Mouse (Mus musculus) 3134 (cell line): ENCODE measurements at regions not wholly inside any gene's neighbourhood (a gene's known extent, or its start where the extent isn't known, plus 50 kb on each side); places are given as distances from the start of the nearest gene placed in this dataset.

Source experiments
- DNase-seq: peaks from one replicate; pipeline ENCODE4 v3.0.0-alpha.2; 2011; ENCODE audit warnings: low spot score; ENCODE audit not compliant: insufficient read length; ENCODE audit errors: extremely low read depth

DNA sequence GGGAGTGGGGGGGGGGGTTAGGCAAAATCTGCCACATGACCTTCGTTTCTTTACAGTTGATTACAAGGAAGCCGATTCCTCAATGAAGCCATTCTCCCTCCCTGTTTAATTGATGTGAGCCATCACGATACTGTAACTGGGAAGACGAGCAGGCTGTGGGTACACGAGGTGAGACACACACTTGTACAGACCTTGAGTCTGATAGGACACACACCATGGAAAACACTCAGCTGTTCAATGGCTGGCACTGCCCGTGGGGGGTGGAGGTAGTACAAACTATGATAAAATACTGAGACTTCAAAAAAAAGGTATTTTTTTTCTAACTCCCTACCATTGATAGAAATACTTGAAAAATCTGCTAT lies 257.3 kb upstream of the Adgrl2 start:
- no peak for DNase-seq

DNA sequence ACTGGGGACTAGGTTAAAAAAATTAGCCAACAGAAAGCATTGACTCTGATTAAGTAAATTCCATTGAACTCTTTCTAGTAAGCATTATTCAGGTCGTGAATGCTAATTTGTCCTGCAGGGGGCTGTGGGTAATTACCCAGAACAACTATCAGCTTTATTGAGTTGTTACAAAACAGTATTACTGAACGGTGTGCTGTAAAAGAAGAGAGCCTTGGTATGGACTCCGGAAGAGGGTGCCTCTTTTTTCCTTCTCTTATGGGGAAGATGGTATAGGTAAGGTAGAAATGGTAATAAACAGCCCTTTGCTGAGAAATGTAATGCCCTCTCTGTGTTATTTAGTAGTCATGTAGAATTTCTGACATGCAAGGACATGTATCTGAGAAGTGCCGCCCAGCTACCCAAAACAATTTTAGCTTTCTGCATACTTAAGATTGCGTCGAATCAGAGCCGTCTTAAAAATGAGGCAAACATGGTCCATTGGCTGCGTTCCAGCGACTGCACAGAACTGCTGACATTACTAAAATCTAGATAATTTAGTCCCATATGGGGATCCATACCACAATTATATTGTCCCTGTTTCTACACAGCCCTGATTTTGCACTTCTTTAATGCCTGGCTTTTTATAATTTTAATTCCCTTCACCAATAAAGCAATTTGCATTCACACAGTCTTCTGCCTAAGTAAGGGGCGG lies 256.7 kb upstream of the Adgrl2 start:
- DNase-seq: no peak

DNA sequence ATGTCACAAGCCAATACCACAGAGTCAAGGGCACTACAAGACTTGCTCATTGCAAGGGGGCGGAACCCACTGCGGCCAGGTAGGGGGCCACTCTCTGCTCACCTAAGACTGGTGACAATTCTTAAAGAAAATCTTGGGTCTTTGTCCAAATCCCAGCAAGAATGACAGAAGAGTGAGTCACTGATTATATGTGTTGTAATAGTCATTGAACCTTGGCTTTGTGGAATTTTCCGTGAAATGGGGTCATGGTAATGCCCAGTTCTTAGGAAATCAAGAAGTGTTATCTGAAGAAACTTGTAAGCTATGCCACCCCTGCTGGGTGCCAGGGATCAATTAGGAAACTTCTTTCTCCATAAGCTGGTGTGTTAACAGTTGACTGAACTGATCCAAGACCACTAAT lies 249.3 kb upstream of the Adgrl2 start:
- DNase-seq: no peak

DNA sequence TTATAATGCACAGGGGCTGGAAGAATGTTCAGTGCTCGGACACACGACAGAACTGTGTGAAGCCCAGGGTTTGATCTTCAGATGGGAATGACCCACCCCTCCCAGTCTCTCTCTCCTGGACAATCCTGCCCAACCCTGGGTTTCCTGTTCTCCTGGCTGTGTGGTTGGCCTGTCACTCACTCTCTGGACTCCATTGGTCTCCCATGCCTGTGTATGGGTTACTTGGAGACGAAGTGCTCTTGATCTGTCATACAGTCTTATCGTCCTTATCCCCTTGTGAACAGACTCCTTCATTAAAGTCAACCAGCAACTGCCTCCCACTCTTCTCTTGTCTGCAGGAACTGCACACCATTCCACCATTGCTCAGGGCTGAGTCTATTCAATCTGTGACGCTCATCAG lies 247.7 kb upstream of the Adgrl2 start:
- DNase-seq: no peak

DNA sequence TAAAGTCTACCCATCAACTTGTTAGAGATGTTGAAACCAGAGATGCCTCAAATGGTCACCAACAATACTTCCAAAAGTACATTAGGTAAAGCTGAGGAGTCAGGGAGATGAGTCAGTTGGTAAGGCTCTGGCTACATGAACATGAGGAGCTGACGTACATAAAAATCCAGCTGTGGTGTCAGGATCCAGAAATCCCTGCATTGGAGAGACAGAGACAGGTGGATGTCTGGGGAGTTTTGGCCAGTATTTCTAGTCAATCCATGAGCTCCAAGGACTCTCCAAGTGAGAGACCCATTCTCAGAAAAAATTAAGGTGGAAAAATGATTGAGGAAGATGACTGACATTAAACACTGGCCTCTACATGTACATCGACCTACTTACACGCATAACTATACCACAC lies 244.8 kb upstream of the Adgrl2 start:
- no peak for DNase-seq

DNA sequence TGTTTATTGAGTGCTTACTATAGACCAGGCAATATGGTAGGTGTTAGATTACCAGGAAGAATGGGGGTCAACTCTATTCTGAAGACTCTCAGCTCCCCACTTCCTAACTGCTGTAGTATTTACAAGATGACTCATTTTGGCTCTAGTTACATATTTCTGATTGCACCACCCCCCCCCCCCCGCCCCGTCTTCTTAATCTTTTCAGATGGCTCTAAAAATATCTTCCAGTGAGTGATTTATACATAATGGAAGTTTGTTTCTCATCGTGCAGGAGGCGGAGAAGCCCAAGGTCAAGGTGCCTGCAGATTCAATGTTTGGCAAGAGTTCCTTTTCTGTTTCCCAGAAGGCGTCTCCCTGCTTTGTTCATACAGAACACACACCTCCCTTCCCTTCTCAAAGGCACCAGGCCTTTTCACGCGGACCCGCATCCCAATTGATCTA lies 243.4 kb upstream of the Adgrl2 start:
- DNase-seq: no peak

DNA sequence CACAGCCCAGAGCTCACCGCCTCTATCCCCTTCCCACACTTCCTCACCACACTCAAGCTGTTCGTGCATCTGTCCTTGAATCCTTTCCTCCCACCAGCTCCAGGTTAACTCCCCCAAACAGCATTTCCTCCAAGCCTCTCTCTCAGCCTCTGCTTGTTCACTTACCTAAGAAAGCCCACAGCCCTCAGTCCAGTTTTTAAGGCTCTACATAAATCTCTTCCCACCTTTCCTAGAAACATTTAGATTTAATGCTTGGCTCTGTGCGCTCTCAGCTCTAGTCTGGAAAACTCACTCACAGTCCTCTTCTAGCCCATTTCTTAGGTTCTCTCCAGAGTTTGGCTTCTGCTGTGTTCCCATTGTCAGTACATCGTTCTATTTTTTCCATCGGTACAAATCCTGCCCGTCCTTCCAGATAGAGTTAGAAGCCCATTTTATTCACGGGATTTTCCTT lies 242.9 kb upstream of the Adgrl2 start:
- no peak for DNase-seq

DNA sequence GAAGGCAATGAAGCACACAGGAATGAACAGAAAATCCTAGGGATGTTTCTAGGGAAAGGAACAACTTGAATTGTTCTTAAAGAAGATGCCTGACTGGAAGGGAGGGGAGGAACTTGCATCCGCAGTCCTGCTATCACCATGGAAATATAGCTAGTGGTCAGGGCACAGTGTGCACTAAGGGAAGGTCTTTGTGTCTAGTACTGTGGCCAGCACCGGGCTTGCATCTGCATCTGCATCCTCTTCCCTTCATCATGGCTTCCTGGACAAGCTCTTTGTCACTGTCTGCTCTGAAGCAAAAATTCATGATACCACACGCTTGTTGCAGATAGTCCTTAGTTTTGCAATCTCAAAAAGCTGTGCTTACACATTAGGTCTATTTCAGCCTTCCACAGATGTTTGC lies 241.0 kb upstream of the Adgrl2 start:
- no peak for DNase-seq

DNA sequence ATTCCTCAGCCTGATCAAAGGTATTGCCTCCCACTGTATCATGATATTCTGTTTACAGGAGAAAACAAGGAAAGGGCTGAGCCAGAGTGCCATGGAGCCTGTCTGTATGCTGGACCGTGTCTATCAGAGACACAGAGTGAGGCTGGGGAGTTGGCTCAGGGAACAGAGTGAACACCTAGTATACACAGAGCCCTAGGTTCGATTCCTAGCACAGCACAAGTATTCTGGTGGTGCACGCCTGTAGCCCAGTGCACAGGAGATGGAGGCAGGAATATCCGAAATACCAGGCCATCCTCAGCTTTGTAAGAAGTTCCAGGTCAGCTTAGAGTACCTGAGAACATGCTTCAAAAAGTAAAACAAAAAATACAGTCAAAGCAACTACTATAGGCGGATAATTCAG lies 237.2 kb upstream of the Adgrl2 start:
- no peak for DNase-seq

DNA sequence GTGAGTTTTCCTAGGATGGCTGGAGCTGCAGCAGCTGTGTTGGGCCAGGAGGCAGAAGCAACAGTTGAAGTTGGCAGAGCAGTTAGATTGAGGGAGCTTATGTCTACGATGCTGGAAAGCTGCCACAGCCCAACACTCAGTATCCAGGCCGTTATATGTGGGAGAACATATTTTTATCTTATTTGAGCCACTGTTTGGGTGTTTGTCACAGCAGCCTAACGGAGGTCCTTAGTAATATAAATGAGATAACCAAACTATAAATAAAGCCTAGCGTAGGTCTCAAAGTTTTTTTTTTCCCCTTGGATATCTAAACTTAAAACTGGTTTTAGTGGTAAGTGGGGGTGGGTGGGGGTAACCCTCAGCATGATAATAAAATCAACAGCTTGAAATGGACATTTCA lies 236.4 kb upstream of the Adgrl2 start:
- no peak for DNase-seq

DNA sequence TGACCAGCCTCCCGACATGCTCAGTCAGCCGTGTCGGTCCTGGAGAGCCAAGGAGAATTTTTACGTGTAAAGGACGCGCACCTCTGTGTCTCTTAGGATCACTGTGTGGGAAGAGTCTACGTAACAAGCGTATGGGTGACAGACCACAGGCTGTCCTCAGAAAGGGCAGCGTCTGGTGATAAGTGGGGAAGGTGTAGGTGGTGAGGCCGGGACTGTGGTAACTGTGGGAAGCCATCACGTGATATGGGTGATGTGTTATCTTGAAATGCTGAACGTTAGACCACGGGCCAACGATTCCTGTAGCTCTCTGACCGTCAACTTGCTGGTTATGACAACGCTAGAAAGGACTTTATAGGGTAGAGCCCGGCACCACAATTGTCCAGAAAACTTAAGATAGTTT lies 235.3 kb upstream of the Adgrl2 start:
- no peak for DNase-seq

DNA sequence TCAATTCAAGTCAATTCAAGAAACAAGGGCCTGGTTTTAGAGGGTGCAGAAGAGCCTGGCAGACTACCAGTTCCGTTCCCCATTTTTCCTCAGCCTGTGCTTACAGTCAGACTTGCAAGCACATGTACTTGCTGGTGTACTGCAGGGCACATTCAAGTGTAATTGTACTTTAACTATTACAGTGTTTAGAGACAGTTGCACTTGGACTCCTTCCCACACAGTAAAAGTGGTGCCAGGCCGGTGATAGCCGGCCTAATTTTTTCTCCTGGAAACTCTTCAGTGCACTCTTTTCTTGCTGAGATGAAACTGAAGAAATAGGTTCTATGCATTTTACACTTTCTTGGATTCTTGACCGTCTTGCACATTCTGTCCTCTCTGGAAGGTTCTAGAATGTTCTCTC lies 233.9 kb upstream of the Adgrl2 start:
- no peak for DNase-seq

DNA sequence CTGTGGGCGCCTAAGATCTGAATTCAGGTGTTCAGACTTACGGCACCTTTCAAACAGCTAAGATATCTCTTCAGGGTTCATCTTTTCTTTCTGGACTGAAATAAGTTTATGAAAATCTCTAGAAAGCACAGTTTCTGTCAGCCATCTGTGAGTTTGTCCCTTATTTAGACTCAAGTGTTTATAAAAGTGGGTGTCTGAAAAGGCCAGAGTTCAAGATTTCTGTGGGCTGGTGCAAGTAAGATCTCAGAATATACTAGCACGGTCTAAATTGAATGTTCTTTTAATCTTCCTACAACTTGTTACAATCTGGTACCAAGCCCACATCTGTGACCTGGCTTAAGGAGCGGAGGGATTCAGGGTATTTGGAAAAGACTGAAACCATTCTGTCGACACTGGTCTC lies 233.4 kb upstream of the Adgrl2 start:
- no peak for DNase-seq

DNA sequence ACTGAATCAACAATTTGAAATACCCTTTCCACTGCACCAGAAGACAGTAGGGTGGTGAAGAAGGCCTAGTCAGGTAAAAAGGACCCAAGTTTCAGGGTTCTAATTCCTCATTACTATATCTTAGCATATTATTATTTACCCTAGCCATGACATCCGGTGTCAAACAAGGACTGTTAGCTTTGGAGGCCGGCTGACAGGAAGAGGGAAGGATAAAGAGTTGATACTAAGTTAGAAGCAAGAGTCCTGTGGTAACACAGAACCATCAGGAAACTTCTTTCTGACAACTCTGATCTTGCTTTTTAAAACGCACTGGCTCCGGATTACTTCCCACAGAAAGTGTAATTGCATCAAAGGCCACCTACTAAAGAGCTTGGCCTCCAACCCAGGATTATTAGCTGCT lies 230.6 kb upstream of the Adgrl2 start:
- no peak for DNase-seq

DNA sequence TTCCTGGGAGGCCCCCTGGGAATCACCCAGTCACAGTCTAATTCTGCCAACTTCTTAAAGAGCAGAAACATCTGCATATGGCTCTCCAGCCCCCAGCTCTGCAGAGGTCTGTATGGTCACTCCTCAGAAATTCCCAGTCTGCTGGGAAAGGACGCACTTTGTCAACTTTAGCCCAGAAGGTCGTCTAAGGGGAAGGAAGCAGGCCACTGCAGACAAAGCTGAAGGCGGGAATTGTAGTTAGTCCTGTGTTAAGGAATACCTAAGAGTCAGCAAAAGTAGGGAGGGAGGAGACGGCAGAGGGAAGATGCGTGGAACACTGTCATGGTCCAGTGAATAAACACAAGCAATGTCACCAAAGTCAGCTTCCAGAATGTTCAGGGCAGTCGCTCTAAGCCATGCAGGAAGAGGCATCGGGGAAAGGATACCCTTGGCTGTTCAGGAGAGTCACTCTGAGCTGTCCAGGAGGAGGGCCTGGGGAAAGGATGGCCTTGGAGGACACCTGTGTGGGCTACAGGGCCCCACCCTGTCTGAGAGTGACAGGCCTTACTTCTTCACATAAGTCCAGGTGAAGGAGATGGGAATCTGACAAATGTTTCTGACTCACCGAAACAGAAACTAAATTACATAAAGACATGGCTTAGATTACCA lies 230.1 kb upstream of the Adgrl2 start:
- DNase-seq: peak; percentile 11

DNA sequence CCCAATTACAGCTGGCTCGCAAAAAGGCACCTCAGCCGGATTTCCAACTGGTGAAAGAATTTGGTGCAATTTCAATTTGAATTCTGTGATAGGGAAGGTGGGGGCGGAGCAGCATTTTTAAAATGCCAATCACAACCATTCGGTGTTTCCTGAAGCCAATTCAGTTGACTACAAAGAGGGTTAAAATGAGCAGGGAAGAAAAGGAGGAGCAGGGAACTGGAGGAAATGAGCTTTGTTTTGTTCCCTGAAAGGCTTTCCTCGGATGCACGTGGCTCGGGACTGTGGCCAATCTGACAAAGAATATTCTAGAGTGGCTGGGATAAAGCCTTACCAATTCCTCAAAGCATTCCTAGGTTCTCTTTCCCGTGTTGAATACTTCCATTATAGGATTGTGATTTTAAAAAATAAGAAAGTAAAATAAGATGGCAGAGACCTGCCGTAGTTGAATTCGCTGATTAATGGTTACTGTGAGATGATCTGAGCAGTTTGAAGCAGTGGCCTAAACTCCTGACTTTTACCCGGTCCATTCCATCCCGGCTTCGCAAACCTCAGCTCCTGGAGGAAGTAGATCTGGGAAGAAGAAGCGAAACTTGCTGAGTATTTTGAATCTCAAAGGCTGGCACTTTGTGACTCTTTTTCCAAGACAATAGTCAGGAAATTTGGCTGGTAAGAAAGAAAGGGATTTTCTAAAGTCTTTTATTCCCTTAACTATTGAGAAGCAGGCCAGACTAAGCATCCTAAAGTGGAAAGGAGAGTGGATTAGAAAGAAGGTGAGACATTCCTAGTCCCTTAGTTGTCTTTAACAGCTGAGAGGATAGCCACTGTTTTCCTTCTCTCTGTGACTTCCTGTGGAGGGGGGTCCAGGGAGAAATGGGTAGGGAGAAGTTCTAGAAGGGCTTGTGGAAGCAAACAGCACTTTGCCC lies 229.3 kb upstream of the Adgrl2 start:
- no peak for DNase-seq

DNA sequence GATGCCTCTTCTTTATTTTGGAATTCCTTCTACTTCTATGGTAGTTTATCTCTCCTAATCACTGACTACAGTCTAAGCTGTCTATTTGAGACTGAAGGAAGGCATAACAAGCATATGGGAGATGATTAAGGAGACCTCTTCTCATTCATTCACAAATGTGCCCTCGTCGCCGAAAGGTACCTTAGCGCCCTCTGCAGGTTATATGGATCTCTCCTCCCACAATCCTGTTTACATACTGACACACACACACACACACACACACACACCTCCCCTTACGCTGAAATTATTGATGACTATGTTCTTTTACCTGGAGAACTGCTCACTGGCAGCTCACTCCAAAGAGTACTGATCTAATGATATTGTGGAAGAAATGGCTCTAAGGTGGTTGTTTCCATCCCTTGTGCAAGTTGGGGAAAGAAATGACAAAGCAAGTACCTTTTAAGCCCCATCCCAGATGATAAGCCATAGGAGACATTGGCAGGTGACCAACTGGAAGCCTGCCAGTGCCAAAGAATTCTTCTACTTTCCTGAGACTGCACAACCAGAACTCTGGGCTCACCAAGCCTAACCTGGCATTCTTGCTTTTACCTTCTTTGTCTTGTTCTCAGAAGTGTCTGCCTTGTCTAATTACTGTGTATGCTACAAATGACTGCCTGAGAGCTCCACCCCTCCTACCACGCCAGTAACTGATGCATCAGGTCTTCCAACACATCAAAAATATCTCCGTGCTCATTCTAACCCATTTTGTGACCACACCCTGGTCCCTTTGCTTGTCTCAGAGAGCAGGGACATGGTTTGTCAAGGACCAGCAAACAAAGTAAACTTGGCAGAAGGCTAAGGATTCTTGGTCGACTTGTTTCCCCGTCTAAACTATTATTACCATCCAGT lies 227.8 kb upstream of the Adgrl2 start:
- no peak for DNase-seq

DNA sequence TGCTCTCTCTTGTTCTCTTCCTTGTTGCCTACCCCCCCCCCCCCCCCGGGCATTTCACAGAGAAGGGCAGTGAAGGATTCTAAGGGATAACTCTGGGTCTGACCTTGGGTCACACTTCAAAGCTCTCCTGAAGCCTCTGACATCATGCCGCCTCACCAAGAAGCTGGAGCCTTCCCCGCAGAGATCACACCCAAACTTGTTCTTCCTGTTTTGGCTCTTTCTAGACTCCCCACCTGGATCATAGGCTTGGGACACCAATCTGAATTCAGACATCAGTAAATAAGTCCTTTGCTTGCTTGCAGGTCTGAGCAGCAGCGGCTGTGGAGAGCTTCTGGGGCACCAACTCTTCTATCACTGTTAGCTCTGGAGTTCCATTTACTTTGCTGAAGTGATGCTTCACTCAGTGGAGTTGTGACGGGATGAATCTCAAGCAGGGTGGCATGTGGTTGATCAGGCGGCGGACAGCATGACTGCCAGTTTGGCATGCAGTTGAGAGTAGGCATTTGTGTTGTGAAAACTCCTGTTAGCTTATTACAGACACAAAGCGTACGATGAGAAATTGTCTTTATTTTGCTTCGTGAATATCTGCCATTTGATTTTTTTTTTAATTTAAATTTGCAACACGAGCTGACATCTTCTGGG lies 226.5 kb upstream of the Adgrl2 start:
- DNase-seq: no peak

DNA sequence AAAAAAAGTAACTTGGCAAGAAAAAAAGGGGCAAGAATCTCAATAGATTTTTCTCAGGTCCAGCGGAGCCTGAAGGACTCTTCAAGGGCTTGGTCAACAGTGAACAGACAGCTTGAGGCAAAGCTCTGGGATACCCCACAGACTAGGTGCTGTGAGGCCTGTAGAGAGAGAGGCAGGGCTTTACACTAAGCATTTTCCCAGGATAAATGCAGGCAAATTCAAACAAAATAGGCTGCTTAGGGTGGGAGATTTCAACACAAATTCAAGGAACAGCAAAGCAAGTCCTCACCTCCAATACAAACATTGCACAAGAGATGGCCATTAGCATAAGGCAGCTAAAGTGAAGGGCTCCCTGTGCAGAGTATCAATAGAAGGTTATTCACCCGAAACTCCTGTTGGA lies 225.3 kb upstream of the Adgrl2 start:
- no peak for DNase-seq

DNA sequence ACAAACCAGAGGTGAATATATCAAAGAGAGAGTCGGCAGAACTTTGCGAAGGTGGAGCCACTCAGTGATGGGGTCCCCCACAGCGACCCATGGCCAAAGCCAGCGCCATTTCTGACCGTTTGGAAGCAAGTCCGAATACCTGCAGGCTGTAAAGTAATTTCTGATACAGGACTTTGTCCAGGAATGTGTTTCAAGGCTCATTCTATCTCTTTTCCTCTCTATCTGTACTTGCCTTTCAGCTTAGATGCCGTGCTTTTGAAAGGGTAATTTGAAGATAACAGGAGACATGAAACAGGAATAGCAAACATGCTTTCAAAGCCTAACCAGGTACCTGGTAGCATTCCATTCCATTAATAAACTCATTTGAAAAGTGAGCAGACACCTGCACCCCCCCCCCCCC lies 221.6 kb upstream of the Adgrl2 start:
- DNase-seq: no peak
